Mouse (Mus musculus): ENCODE measurements around the gene Eif4e3. TPM values are rescaled to one million over a fixed set of nuclear protein-coding genes. Genes with fewer than 3 reads are reported as not detected.
A peak's percentile ranks its signal among the peaks of the same experiment; 100 is the strongest.

Eif4e3 gene
- polyA plus RNA-seq, 1 experiment from 2014 or later: 7.5 TPM

DNA sequence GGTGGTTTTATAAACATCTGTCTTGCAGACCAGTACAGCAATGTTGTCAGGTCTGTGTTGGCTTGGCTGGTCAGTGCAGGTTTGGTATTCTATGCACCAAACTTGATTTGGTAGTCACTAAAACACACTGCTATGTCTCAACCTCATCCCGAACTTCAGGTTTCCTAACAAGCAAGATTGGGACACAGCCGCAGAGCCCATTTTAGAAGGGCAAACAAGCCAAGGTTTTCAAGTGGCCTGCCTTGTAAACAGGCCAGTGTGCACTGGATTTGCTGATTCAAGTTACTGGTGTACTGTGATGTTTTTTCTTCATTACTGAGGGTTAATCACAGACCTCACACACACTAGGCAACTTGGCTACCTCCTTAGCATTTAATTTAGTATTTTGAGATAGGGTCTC, 10.5 kb downstream of the Eif4e3 start:
- H3K36me3 ChIP-seq: no peaks in the 10 kb centered on the region
- no peak for ATAC-seq (ENCODE audit: low FRiP score)
- H3K27ac ChIP-seq: no peak overlapping the region
- no peaks in the 10 kb centered on the region for H3K9me3 ChIP-seq
- no peak overlapping the region for H3K9ac ChIP-seq
- H3K4me3 ChIP-seq: no peak overlapping the region
- H3K4me1 ChIP-seq (replicated peaks): peaks cover 25% of the 10 kb centered on the region
- WGBS: 89% methylated on average over 2 of the region's 2 CpGs
- no peak overlapping the region for H3K4me2 ChIP-seq
- peaks cover 16% of the 10 kb centered on the region; the same call in 1 of the 2 replicates for H3K27me3 ChIP-seq

DNA sequence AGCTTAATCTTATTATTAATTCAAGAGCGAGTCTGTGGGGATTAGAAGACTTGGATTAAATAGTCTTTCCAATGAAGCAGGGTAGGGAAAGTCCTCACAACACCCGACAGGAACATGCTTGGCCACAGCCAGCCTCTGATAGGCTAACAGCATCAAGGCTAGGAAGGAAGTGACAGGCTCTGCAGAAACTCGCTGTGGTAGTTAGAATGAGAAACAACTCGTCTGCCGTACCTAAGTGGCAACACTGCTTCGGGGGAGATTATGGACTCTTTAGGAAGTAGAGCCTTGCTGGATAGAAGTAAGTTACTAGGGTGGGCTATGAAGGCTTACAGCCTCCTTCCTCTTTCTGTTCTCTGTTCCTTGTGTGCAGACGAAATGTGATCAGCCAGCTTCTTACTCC, 11.1 kb downstream of the Eif4e3 start:
- WGBS: 67% methylated on average over 7 of the region's 7 CpGs
- no peaks in the 10 kb centered on the region for H3K9me3 ChIP-seq
- H3K4me2 ChIP-seq: no peak overlapping the region
- ATAC-seq (ENCODE audit: low FRiP score): no peak
- H3K4me3 ChIP-seq: no peak overlapping the region
- peaks cover 16% of the 10 kb centered on the region; the same call in 1 of the 2 replicates for H3K27me3 ChIP-seq
- no peak overlapping the region for H3K9ac ChIP-seq
- H3K36me3 ChIP-seq: no peaks in the 10 kb centered on the region
- peaks cover 19% of the 10 kb centered on the region for H3K4me1 ChIP-seq (replicated peaks)
- H3K27ac ChIP-seq: no peak overlapping the region

DNA sequence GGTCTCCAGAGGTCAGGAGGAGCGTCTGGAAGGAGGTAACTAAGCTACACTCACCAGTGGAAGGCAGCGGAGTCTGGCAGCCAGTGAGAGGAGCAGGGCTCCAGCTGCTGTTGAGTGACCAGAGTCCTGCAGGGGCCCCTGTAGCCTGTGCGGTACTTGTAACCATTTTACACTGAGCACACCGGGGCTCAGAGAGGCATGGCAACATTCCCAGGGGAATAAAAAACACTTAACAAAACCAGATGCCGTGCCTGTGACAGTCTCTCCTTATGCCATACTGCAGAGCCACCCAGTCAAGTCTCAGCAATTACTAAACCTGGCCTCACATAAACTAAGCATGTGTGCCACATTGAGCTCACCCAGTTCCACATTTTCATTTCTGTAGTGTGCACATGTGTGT, 12.2 kb downstream of the Eif4e3 start:
- no peak for ATAC-seq (ENCODE audit: low FRiP score)
- Histone ChIP-seq H3K9ac (0 out of 2 replicates have a peak overlapping the region, but pooled peaks have one; percentile 35), H3K27ac (no peak overlapping the region), H3K9me3 (no peaks in the 10 kb centered on the region), H3K4me2 (no peak overlapping the region), H3K36me3 (no peaks in the 10 kb centered on the region), H3K4me1 (replicated peaks) (peaks cover 16% of the 10 kb centered on the region), H3K27me3 (peaks cover 15% of the 10 kb centered on the region; the same call in 1 of the 2 replicates), H3K4me3 (no peak overlapping the region)
- 41% methylated on average over 5 of the region's 5 CpGs for WGBS

DNA sequence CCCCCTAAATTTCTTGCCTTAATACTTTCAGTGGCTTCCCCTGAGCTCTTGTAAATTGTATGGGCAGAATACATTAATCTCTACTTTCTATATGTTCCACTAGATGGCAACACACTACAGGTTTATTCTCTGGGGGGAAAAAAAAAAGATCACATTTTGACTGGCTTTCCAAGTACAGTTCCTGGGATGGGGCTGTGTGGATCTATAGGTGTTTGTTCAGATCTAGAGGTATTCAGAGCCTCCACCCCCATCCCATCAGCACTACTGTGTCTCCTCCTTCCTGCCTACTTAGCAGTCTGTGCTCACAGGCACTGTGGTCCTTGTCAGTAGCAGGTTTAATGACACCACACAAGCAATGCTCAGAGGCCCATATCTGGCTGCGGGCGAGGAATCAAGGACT, 14.2 kb downstream of the Eif4e3 start:
- ATAC-seq (ENCODE audit: low FRiP score): no peak
- 75% methylated on average over 2 of the region's 2 CpGs for WGBS
- H3K4me1 ChIP-seq (replicated peaks): peaks cover 11% of the 10 kb centered on the region
- H3K9me3 ChIP-seq: no peaks in the 10 kb centered on the region
- no peaks in the 10 kb centered on the region for H3K36me3 ChIP-seq
- H3K9ac ChIP-seq: no peak overlapping the region
- H3K4me3 ChIP-seq: no peak overlapping the region
- no peak overlapping the region for H3K4me2 ChIP-seq
- peaks cover 8% of the 10 kb centered on the region; the same call in 1 of the 2 replicates for H3K27me3 ChIP-seq
- H3K27ac ChIP-seq: no peak overlapping the region

DNA sequence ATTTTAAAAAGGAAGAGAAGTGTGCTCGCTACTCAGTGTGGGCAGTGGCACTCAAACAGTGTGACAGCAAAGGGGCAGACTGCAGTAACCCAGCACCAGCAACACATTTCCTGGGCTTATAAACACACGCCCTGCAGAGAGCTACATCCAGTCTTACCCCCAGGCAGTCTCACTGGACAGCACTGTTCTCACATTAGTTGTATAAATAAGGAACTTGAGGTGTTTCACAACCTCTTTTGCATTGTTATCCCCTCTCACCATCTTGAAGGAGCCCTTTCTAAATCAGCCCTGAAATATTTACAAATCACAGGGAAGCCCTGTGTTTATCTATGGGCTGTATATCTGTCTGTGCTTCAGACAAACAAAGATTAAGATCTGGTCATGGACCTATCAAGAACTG, 17.3 kb downstream of the Eif4e3 start:
- H3K27ac ChIP-seq: no peak overlapping the region
- ATAC-seq (ENCODE audit: low FRiP score): no peak
- H3K9ac ChIP-seq: no peak overlapping the region
- 65% methylated on average over 2 of the region's 2 CpGs for WGBS
- H3K9me3 ChIP-seq: no peaks in the 10 kb centered on the region
- peaks cover 8% of the 10 kb centered on the region; the same call in 1 of the 2 replicates for H3K36me3 ChIP-seq
- peaks cover 8% of the 10 kb centered on the region for H3K4me1 ChIP-seq (replicated peaks)
- H3K27me3 ChIP-seq: peaks cover 12% of the 10 kb centered on the region; the same call in 1 of the 2 replicates
- no peak overlapping the region for H3K4me3 ChIP-seq
- H3K4me2 ChIP-seq: no peak overlapping the region

DNA sequence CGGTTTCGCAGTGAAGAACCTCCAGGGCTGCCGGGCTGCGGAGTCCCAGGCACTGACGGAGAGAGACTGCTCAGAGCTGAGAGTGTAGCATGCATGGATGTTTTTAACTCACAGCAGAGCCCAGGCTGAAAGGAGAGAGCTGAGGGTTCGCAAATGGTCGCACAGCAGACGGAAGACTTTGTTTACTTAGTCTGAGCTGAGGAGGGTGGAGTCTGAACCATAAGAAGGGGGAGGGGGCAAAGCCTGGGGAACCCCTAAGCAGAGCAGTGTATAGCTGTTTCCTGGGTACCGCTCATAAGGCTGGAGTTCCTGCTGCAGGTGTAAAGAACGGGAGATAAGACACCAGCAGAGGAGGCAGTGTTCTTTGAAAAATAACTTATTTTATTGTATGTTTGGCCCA, 20.2 kb downstream of the Eif4e3 start:
- no peak for ATAC-seq (ENCODE audit: low FRiP score)
- peaks cover 6% of the 10 kb centered on the region; the same call in 1 of the 2 replicates for H3K27me3 ChIP-seq
- 0 out of 2 replicates have a peak overlapping the region, but pooled peaks have one; percentile 5 for H3K9ac ChIP-seq
- no peak overlapping the region for H3K27ac ChIP-seq
- no peak overlapping the region for H3K4me2 ChIP-seq
- peaks cover 6% of the 10 kb centered on the region for H3K4me1 ChIP-seq (replicated peaks)
- no peak overlapping the region for H3K4me3 ChIP-seq
- 63% methylated on average over 10 of the region's 10 CpGs for WGBS
- H3K36me3 ChIP-seq: peaks cover 8% of the 10 kb centered on the region; the same call in 1 of the 2 replicates
- no peaks in the 10 kb centered on the region for H3K9me3 ChIP-seq

DNA sequence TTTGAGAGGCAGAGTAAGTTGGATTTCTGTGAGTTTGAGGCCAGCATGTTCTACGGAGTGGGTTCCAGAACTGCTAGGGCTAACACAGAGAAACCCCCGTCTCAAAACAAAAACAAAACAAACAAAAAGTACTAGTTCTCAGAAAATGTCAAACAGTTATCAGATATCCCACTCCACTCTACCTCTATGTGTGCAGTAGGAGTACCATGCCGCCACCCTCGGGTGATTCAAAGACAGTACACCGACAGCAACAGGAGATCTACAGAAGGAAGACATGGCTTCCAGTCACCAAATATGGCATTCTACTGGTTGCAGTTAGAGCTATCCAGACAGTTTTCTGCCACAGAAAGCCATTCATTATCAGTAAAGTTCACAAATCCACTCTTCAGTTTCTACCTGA, 21.7 kb downstream of the Eif4e3 start:
- 90% methylated on average over 5 of the region's 5 CpGs for WGBS

DNA sequence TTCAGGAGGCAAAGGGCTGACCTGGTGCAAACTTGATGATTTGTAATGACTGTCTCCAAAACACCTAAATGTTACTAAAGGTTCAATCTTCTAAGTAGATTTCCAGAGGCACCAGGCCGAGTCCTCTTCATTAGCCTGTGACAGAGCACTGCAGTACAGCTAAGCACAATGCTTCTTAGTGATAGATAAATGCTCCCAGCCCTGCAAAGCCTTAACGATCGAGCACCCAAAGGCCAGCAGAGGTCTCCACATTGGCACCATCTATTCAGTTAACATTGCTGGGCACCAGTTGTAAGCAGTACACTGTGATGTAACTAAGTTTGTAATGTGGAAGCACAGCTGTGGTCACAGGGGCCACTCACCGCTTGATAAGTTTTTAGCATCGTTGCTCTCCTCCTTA, 22.2 kb downstream of the Eif4e3 start:
- Histone ChIP-seq H3K4me3 (no peak overlapping the region), H3K27ac (no peak overlapping the region), H3K36me3 (peaks cover 12% of the 10 kb centered on the region), H3K27me3 (0 out of 2 replicates have a peak, but pooled peaks cover 4% of the 10 kb centered on the region), H3K9me3 (no peaks in the 10 kb centered on the region), H3K4me1 (replicated peaks) (peaks cover 6% of the 10 kb centered on the region), H3K9ac (no peak overlapping the region), H3K4me2 (no peak overlapping the region)
- ATAC-seq (ENCODE audit: low FRiP score): no peak
- WGBS: 81% methylated on average over 5 of the region's 5 CpGs

More for the DNA sequence above, 21.7 kb downstream of the Eif4e3 start:
- no peak overlapping the region for H3K4me3 ChIP-seq
- H3K9me3 ChIP-seq: no peaks in the 10 kb centered on the region
- H3K4me1 ChIP-seq (replicated peaks): peaks cover 6% of the 10 kb centered on the region
- no peak overlapping the region for H3K27ac ChIP-seq
- H3K36me3 ChIP-seq: peaks cover 8% of the 10 kb centered on the region; the same call in 1 of the 2 replicates
- ATAC-seq (ENCODE audit: low FRiP score): no peak
- H3K9ac ChIP-seq: no peak overlapping the region
- 0 out of 2 replicates have a peak, but pooled peaks cover 4% of the 10 kb centered on the region for H3K27me3 ChIP-seq
- H3K4me2 ChIP-seq: no peak overlapping the region

DNA sequence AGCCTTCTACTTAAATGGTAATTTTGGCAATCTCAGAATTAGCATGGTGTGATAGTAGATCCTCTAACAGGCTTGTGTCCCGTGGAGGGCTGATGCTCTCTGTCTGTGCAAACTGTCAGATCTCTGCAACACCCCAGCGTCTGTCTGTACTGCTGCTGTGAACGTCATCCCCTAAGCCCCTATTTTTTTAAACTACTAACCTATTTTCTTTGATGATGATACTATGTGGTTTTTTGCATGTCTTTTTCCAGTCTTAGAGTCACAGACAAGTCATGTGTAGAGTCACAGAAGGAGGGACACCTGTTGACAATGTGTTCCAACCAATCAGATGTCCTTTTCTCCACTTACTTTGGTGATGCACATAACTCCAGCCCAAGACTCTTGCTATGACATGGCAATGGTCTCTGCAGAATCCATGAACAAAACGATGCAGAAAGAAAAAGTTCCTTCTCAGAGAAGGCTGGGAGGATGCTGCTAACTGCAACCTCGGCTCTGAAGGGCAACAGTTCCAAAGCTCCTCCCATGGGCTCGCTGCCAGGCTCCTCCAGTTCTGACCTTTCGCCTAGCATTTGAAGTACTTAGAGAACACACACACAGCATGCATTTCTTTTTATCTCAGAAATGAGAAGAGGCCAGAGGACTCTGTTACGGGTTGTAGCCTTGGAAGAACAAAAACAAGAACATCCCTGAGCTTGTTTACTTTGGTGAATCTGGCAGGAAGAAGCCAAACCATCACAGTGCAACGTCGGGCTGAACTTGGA, 23.0 kb downstream of the Eif4e3 start:
- Histone ChIP-seq H3K36me3 (peaks cover 18% of the 10 kb centered on the region), H3K27me3 (0 out of 2 replicates have a peak, but pooled peaks cover 4% of the 10 kb centered on the region), H3K9me3 (no peaks in the 10 kb centered on the region), H3K27ac (no peak overlapping the region), H3K9ac (no peak overlapping the region), H3K4me1 (replicated peaks) (peaks cover 6% of the 10 kb centered on the region), H3K4me2 (no peak overlapping the region), H3K4me3 (no peak overlapping the region)
- WGBS: 70% methylated on average over 10 of the region's 10 CpGs
- ATAC-seq (ENCODE audit: low FRiP score): no peak

DNA sequence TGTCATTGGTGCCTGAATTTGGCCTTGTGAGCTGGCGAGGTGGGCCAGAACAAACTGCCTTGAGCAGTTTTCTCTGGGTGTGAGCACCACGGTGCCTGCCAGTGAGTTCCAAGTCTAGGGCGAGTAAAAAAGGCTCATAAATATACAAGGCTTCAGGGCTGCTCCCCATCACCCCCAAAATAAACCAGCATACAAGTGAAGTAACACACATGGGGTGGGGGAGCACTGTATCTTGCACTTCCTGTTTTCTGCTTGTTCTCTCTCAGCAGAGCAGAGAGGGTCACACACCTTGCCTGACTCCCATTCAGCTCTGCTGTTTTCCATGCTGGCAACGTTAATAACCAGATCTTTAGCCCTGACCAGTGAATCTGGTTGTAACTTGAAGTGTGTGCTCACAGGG, 29.1 kb downstream of the Eif4e3 start:
- Histone ChIP-seq H3K4me2 (no peak overlapping the region), H3K27me3 (no peaks in the 10 kb centered on the region), H3K27ac (no peak overlapping the region), H3K9me3 (no peaks in the 10 kb centered on the region), H3K36me3 (peaks cover 13% of the 10 kb centered on the region; the same call in 1 of the 2 replicates), H3K4me1 (replicated peaks) (peaks cover 18% of the 10 kb centered on the region), H3K9ac (no peak overlapping the region), H3K4me3 (no peak overlapping the region)
- WGBS: 82% methylated on average over 4 of the region's 4 CpGs
- ATAC-seq (ENCODE audit: low FRiP score): no peak

DNA sequence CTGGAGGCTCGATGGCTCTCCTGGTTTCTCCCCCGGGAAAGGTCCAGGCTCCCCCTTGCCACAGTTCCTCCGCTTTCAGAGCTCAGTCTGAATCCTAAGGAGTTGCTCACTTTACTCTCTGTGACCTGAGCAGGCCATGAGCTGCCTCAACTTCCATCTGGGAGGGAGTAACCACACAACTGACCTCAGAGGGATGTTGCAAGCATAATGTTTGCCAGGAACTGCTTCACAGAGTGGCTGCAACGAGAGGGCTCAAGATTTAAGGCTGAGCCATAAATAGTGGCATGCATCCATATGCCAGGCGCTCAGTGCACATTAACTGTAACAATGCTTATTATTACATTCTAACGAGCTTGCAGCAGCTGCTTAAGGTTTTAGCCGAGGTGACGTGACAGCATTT, 29.8 kb downstream of the Eif4e3 start:
- ATAC-seq (ENCODE audit: low FRiP score): no peak
- Histone ChIP-seq H3K9ac (no peak overlapping the region), H3K27me3 (no peaks in the 10 kb centered on the region), H3K9me3 (no peaks in the 10 kb centered on the region), H3K4me1 (replicated peaks) (peaks cover 18% of the 10 kb centered on the region), H3K27ac (no peak overlapping the region), H3K36me3 (peaks cover 13% of the 10 kb centered on the region), H3K4me3 (no peak overlapping the region), H3K4me2 (no peak overlapping the region)
- 62% methylated on average over 8 of the region's 8 CpGs for WGBS

DNA sequence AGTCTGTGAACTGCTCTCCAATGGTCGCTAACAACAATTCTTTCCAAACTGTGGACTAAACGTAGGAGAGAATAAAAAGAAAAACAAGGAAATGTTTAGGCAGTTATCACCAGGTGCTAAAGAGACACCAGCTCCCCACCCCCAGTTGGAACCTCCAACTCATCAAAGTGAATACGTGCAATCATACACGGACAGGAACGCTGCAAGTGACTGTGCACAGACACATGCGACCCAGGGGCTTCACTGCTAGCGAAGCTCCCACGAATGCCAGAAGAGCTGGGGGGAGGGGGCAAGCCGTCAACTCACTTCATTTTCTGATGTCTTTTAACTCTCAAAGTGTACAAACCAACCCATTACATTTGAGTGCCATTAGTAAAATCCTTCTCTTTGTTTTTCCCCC, 30.4 kb downstream of the Eif4e3 start:
- no peak overlapping the region for H3K9ac ChIP-seq
- no peak for ATAC-seq (ENCODE audit: low FRiP score)
- no peak overlapping the region for H3K4me3 ChIP-seq
- H3K27ac ChIP-seq: no peak overlapping the region
- H3K36me3 ChIP-seq: peaks cover 13% of the 10 kb centered on the region
- H3K4me1 ChIP-seq (replicated peaks): peaks cover 18% of the 10 kb centered on the region
- H3K27me3 ChIP-seq: no peaks in the 10 kb centered on the region
- no peak overlapping the region for H3K4me2 ChIP-seq
- no peaks in the 10 kb centered on the region for H3K9me3 ChIP-seq
- WGBS: 52% methylated on average over 9 of the region's 9 CpGs
